Mouse (Mus musculus) forebrain, embryonic 13.5 days (tissue): ENCODE data around the gene Chchd6. TPM values are rescaled to one million over a fixed set of nuclear protein-coding genes. Genes with fewer than 3 reads are reported as not detected.

Source experiments
- ATAC-seq: fragments of 200-750 bp; cut with Nextera tagmentation; 2 replicates; pipeline ENCODE4 v1.8.0; 2017
- H3K27ac ChIP-seq: fragments of 300-500 bp; sonication (generic); 2 replicates; pipeline ENCODE4 v1.5.1; 2015; ENCODE audit warnings: inconsistent platforms, mild to moderate bottlenecking, moderate library complexity
- H3K27me3 ChIP-seq: fragments of 300-500 bp; sonication (generic); 2 replicates; pipeline ENCODE4 v1.6.1; 2015; ENCODE audit warnings: mild to moderate bottlenecking, inconsistent platforms
- H3K36me3 ChIP-seq: fragments of 300-500 bp; sonication (generic); 2 replicates; pipeline ENCODE4 v1.6.1; 2015; ENCODE audit warnings: mild to moderate bottlenecking, inconsistent platforms; ENCODE audit not compliant: poor library complexity, severe bottlenecking
- H3K4me1 ChIP-seq: fragments of 300-500 bp; sonication (generic); 2 replicates; pipeline ENCODE4 v1.6.1; 2015; ENCODE audit warnings: inconsistent platforms
- H3K4me2 ChIP-seq: fragments of 300-500 bp; sonication (generic); 2 replicates; pipeline ENCODE4 v1.6.1; 2015; ENCODE audit warnings: inconsistent platforms, mild to moderate bottlenecking, moderate library complexity
- H3K4me3 ChIP-seq: fragments of 300-500 bp; sonication (generic); 2 replicates; pipeline ENCODE4 v1.5.1; 2015; ENCODE audit warnings: mild to moderate bottlenecking, inconsistent platforms
- H3K9ac ChIP-seq: fragments of 300-500 bp; sonication (generic); 2 replicates; pipeline ENCODE4 v1.6.1; 2015; ENCODE audit warnings: mild to moderate bottlenecking, inconsistent platforms
- H3K9me3 ChIP-seq: fragments of 300-500 bp; sonication (generic); replicated peaks from 2 replicates; pipeline ENCODE4 v1.6.1; 2016; ENCODE audit warnings: inconsistent platforms
- WGBS: fragments of 180-500 bp; shearing (Covaris S2); methylation state at CpG from one replicate; pipeline ENCODE4 v1.1.7; 2015; 5-methylcytosine and 5-hydroxymethylcytosine counted together
- polyA plus RNA-seq: library from polyadenylated mRNA; unstranded; fragments of >200 nt; fragmentation: Nextera tagmentation; extraction: Ambion mirVana; gene quantifications from 2 replicates; pipeline ENCODE4 v1.2.1, GENCODE M21; 2015

The Chchd6 gene
- polyA plus RNA-seq, 1 experiment from 2014 or later, result 108 TPM

GRCm38 (mm10) chr6:89614596-89615372, 19.3 kb upstream of the Chchd6 start:
- 74% methylated on average over 7 of the region's 7 CpGs for WGBS
- peak overlapping the region; percentile 95 for H3K27ac ChIP-seq
- H3K4me2 ChIP-seq, result no peak overlapping the region
- peaks cover 32% of the 10 kb centered on the region for H3K4me1 ChIP-seq
- H3K9me3 ChIP-seq, result no peaks in the 10 kb centered on the region
- H3K4me3 ChIP-seq, result no peak overlapping the region
- H3K36me3 ChIP-seq, result no peaks in the 10 kb centered on the region
- no peak for ATAC-seq
- H3K9ac ChIP-seq, result 0 out of 2 replicates have a peak overlapping the region, but pooled peaks have one; percentile 13
- H3K27me3 ChIP-seq, result no peaks in the 10 kb centered on the region

GRCm38 (mm10) chr6:89614107-89614471, 18.6 kb upstream of the Chchd6 start:
- no peaks in the 10 kb centered on the region for H3K9me3 ChIP-seq
- H3K4me3 ChIP-seq, result no peak overlapping the region
- ATAC-seq, result peak; percentile 19
- peak overlapping the region; percentile 52; the same call in 1 of the 2 replicates for H3K9ac ChIP-seq
- no peaks in the 10 kb centered on the region for H3K36me3 ChIP-seq
- peak overlapping the region; percentile 12; the same call in 1 of the 2 replicates for H3K4me2 ChIP-seq
- H3K4me1 ChIP-seq, result peaks cover 32% of the 10 kb centered on the region
- peak overlapping the region; percentile 95 for H3K27ac ChIP-seq
- 6% methylated on average over 2 of the region's 2 CpGs for WGBS
- no peaks in the 10 kb centered on the region for H3K27me3 ChIP-seq

- Histone ChIP-seq H3K27me3 (no peaks in the 10 kb centered on the region), H3K27ac (peak overlapping the region; percentile 95), H3K9me3 (no peaks in the 10 kb centered on the region), H3K4me1 (peaks cover 32% of the 10 kb centered on the region), H3K9ac (peak overlapping the region; percentile 52; the same call in 1 of the 2 replicates), H3K4me3 (no peak overlapping the region), H3K4me2 (peak overlapping the region; percentile 12), H3K36me3 (no peaks in the 10 kb centered on the region)
- peak; percentile 98 for ATAC-seq
- WGBS, result 25% methylated on average over 15 of the region's 15 CpGs
These were observed 18.1 kb upstream of the Chchd6 start for GRCm38 (mm10) chr6:89613336-89614106.

DNA sequence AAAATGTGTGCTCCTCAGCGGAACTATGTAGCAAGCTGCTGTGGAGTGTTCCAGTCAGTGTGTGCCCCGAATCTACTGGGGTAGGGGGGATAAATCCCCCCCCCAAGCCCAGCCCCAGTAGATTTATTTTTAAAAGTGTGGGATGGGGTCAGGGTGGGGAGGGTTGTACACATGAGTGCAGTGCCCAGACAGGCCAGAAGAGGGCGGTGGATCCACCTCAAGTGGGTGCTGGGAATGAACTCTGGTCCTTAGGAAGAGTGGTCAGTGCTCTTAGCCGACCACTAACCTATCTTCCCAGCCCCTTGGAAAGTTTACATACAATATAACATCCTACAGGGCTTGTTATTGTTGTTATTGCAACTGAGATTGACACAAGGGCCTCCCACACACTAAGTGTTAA, 12.5 kb upstream of the Chchd6 start:
- H3K27ac ChIP-seq, result no peak overlapping the region
- H3K4me2 ChIP-seq, result no peak overlapping the region
- 47% methylated on average over 4 of the region's 4 CpGs for WGBS
- no peak overlapping the region for H3K9ac ChIP-seq
- H3K4me1 ChIP-seq, result peaks cover 4% of the 10 kb centered on the region
- no peaks in the 10 kb centered on the region for H3K9me3 ChIP-seq
- no peak overlapping the region for H3K4me3 ChIP-seq
- no peaks in the 10 kb centered on the region for H3K27me3 ChIP-seq
- ATAC-seq, result no peak
- H3K36me3 ChIP-seq, result no peaks in the 10 kb centered on the region

DNA sequence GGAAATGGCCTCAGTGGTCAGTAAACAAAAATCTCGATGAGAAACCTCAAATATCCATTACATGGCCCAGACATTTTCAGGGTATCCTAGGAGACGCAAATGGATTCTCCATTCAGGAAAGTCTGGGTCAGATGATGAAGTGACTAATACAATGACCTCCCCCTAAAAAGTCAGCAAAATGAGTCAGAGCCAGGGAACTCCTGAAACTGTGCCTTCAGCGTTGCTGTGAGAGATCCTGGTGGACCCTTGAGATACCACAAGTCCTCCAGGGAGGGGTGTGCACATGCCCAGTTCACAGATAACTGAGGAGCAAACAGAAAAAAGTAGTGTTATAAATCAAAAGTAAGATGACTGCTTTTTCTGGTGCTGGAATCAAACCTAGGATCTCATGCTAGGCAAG, 10.6 kb upstream of the Chchd6 start:
- H3K9ac ChIP-seq, result no peak overlapping the region
- no peaks in the 10 kb centered on the region for H3K4me1 ChIP-seq
- H3K36me3 ChIP-seq, result no peaks in the 10 kb centered on the region
- H3K4me3 ChIP-seq, result no peak overlapping the region
- no peaks in the 10 kb centered on the region for H3K9me3 ChIP-seq
- H3K4me2 ChIP-seq, result no peak overlapping the region
- ATAC-seq, result no peak
- WGBS, result 76% methylated on average over 3 of the region's 3 CpGs
- H3K27ac ChIP-seq, result no peak overlapping the region
- no peaks in the 10 kb centered on the region for H3K27me3 ChIP-seq

GRCm38 (mm10) chr6:89596510-89596909, 1.1 kb upstream of the Chchd6 start:
- Histone ChIP-seq H3K27me3 (no peaks in the 10 kb centered on the region), H3K9me3 (peaks cover 5% of the 10 kb centered on the region; the same call in 1 of the 2 replicates), H3K4me3 (no peak overlapping the region), H3K4me2 (no peak overlapping the region), H3K4me1 (peaks cover 11% of the 10 kb centered on the region), H3K27ac (no peak overlapping the region), H3K9ac (no peak overlapping the region), H3K36me3 (no peaks in the 10 kb centered on the region)
- 91% methylated on average over 1 of the region's 1 CpGs for WGBS
- no peak for ATAC-seq

DNA sequence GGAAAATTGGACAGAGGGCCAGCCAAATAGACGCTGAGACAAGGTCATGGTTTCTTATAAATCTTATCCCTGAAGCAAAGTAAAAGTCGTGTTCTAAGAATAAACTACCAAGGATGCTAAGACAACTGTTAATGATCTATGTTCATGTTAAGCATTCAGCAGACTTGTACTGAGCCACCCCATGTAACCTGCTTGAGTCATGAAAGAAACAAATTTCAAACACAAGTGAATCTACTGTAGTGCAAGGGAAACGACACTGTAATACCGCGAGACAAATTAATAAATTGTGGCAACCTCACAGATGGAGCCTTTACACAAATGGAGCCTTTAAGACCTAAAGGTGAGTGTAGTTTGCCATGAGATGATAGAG, 310 bp upstream of the Chchd6 start:
- peak overlapping the region; percentile 68 for H3K4me3 ChIP-seq

GRCm38 (mm10) chr6:89592016-89592415, 3.4 kb downstream of the Chchd6 start:
- Histone ChIP-seq H3K36me3 (no peaks in the 10 kb centered on the region), H3K9ac (no peak overlapping the region), H3K27ac (no peak overlapping the region), H3K4me1 (peaks cover 11% of the 10 kb centered on the region), H3K27me3 (no peaks in the 10 kb centered on the region), H3K9me3 (no peaks in the 10 kb centered on the region), H3K4me3 (no peak overlapping the region), H3K4me2 (no peak overlapping the region)
- WGBS, result 77% methylated on average over 3 of the region's 3 CpGs
- ATAC-seq, result no peak

More for the DNA sequence above, 310 bp upstream of the Chchd6 start:
- Histone ChIP-seq H3K27me3 (no peaks in the 10 kb centered on the region), H3K36me3 (no peaks in the 10 kb centered on the region), H3K4me1 (peaks cover 11% of the 10 kb centered on the region), H3K27ac (no peak overlapping the region), H3K4me2 (peak overlapping the region; percentile 75), H3K9ac (no peak overlapping the region), H3K9me3 (peaks cover 5% of the 10 kb centered on the region; the same call in 1 of the 2 replicates)
- 26% methylated on average over 5 of the region's 5 CpGs for WGBS
- ATAC-seq, result peak; percentile 54

DNA sequence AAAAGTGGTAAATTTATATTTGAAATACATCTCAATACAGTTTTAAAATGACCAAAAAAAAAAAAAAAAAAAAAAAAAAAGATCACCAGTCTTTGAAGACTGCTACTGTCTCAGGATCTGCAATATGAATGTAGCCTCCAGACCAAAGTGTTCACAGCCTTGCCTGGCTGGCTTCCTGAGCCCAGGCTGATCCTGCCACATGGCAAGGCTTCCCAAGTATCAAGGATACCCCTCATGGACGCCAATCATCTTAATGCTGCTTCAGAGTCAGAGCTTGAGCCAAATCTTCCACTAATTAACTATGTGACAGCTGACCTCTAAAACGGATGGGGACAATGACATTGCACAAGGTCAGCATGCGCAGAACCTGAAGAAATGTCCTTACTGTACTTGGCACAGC, 3.9 kb downstream of the Chchd6 start:
- no peak overlapping the region for H3K27ac ChIP-seq
- no peak for ATAC-seq
- no peaks in the 10 kb centered on the region for H3K36me3 ChIP-seq
- peaks cover 11% of the 10 kb centered on the region for H3K4me1 ChIP-seq
- H3K9ac ChIP-seq, result no peak overlapping the region
- H3K27me3 ChIP-seq, result no peaks in the 10 kb centered on the region
- H3K4me3 ChIP-seq, result no peak overlapping the region
- no peak overlapping the region for H3K4me2 ChIP-seq
- 85% methylated on average over 3 of the region's 3 CpGs for WGBS
- H3K9me3 ChIP-seq, result no peaks in the 10 kb centered on the region

DNA sequence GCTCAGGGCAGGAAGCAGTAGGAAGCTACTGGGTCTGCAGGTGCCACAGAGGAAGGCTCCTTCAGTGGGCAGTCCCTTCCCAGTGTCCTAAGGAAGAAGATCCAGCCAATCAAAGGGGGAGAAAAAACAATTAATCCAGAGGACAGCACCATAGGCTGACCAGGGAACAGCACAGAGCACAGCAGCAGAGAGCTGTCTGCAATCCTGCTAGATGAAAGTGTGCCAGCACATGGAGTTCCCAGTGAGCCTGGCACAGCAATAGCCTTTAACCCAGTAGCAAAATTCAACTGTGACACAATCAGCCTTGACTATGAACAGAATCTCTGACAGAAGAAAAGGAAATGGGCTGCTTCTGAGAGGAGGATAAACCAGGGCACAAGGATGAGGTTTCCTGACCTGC, 9.8 kb downstream of the Chchd6 start:
- no peak overlapping the region for H3K4me3 ChIP-seq
- ATAC-seq, result no peak
- no peaks in the 10 kb centered on the region for H3K9me3 ChIP-seq
- H3K9ac ChIP-seq, result 0 out of 2 replicates have a peak overlapping the region, but pooled peaks have one; percentile 8
- H3K27ac ChIP-seq, result peak overlapping the region; percentile 64
- H3K4me2 ChIP-seq, result no peak overlapping the region
- H3K27me3 ChIP-seq, result no peaks in the 10 kb centered on the region
- no peaks in the 10 kb centered on the region for H3K36me3 ChIP-seq
- H3K4me1 ChIP-seq, result peaks cover 23% of the 10 kb centered on the region

GRCm38 (mm10) chr6:89584634-89585409, 10.6 kb downstream of the Chchd6 start:
- no peak overlapping the region for H3K4me2 ChIP-seq
- WGBS, result 10% methylated on average over 5 of the region's 5 CpGs
- peaks cover 23% of the 10 kb centered on the region for H3K4me1 ChIP-seq
- H3K9ac ChIP-seq, result peak overlapping the region; percentile 36; the same call in 1 of the 2 replicates
- no peaks in the 10 kb centered on the region for H3K36me3 ChIP-seq
- H3K4me3 ChIP-seq, result no peak overlapping the region
- H3K9me3 ChIP-seq, result no peaks in the 10 kb centered on the region
- H3K27ac ChIP-seq, result peak overlapping the region; percentile 75
- no peaks in the 10 kb centered on the region for H3K27me3 ChIP-seq
- ATAC-seq, result peak; percentile 86

DNA sequence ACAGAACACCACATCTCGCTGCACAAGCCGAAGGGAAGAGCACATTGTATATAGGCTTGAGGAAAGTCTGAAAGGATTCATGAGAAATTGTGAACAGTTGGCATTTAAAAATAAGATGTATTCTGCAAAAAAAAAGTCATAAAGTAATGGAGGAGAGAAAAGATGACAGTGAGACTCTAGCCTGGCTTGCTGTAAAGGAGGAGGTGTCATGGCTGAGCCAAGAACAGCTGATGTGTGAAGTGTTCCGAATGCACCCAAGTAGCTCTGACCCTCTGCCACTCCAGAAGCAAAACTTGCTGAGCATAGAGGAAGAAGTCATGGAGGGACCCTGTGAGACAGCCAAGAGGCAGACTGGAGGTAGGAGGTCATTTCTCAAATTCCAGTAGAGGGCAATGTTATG, 12.3 kb downstream of the Chchd6 start:
- H3K4me2 ChIP-seq, result no peak overlapping the region
- H3K9ac ChIP-seq, result no peak overlapping the region
- no peak overlapping the region for H3K4me3 ChIP-seq
- no peaks in the 10 kb centered on the region for H3K9me3 ChIP-seq
- H3K27me3 ChIP-seq, result no peaks in the 10 kb centered on the region
- WGBS, result 93% methylated on average over 3 of the region's 3 CpGs
- no peak for ATAC-seq
- H3K27ac ChIP-seq, result no peak overlapping the region
- no peaks in the 10 kb centered on the region for H3K36me3 ChIP-seq
- H3K4me1 ChIP-seq, result peaks cover 23% of the 10 kb centered on the region
